Mouse (Mus musculus) liver, adult 2 months (tissue): ENCODE results near the gene Ckmt2.

ENCODE experiments used
- CTCF ChIP-seq: fragments of 200-500 bp; IDR thresholded peaks from 2 replicates; pipeline ENCODE4 v1.5.1; 2011; ENCODE audit warnings: low read depth, low read length, control low read depth
- POLR2A ChIP-seq: fragments of 200-500 bp; IDR thresholded peaks from 2 replicates; pipeline ENCODE4 v1.6.1; 2011; ENCODE audit warnings: low read length, control low read depth; ENCODE audit not compliant: insufficient read depth; ENCODE audit errors: extremely low read depth

- TF ChIP-seq POLR2A (no peak), CTCF (no peak)
Measured at GRCm38 (mm10) chr13:91827876-91828275, 48.8 kb downstream of the Ckmt2 start.
